Comparison of ENCODE assay signal across 12 mouse cellular contexts in genomic region chr10:41959808-41960207, GRCm38 (mm10). TPM values are rescaled to one million over a fixed set of nuclear protein-coding genes. Genes with fewer than 3 reads are reported as not detected.
DNase-seq lines count a peak whose midpoint lies in the region; ATAC-seq and TF ChIP-seq lines count a peak whose summit lies in the region.
"Had no signal": no experiment of that assay in that cellular context is flagged by ENCODE, and none has a peak within 500 bp of the region (broad histone marks: within the 10 kb centered on the region; RNA-seq: fewer than 3 reads in every experiment).

No protein-coding gene starts in this region.

- H3K79me2 ChIP-seq in heart, adult 2 months (replicated peaks; ENCODE audit: control insufficient read depth, insufficient read depth, low read length) = no peaks in the 10 kb centered on the region

- H3K4me3 ChIP-seq in heart, adult 2 months = no peak overlapping the region
- no peak overlapping the region for H3K4me3 ChIP-seq in lung, embryonic 14.5 days (ENCODE audit: low read depth, low read length)
- peak overlapping the region; percentile 35 for H3K4me3 ChIP-seq in small intestine, adult 2 months (ENCODE audit: low read depth, low read length)
- H3K4me3 ChIP-seq in midbrain, embryonic 15.5 days = no peak overlapping the region

- TF ChIP-seq POLR2A in heart, adult 2 months (IDR thresholded peaks at IDR 0.05; ENCODE audit: insufficient read depth, low read depth, low read length) = no peak
- no peak for TF ChIP-seq POLR2A in small intestine, adult 2 months (IDR thresholded peaks at IDR 0.05; ENCODE audit: low read depth, low read length)

- TF ChIP-seq CTCF in heart, adult 2 months (IDR thresholded peaks at IDR 0.05) = peak; percentile 68
- TF ChIP-seq CTCF in lung, embryonic 14.5 days (IDR thresholded peaks at IDR 0.05; ENCODE audit: low read depth) = 0 out of 2 replicates have a peak, but pooled peaks have one; percentile 11
- TF ChIP-seq CTCF in small intestine, adult 2 months (IDR thresholded peaks at IDR 0.05; ENCODE audit: extremely low read depth, insufficient read length, insufficient replicate concordance, low read depth, low read length) = peak; percentile 23; the same call in 1 of the 2 replicates

- H3K9me3 ChIP-seq in lung, embryonic 14.5 days (ENCODE audit: low read depth, low read length) = no peaks in the 10 kb centered on the region
- no peaks in the 10 kb centered on the region for H3K9me3 ChIP-seq in midbrain, embryonic 15.5 days

- peak overlapping the region; percentile 67; the same call in 1 of the 2 replicates for H3K27ac ChIP-seq in heart, adult 2 months
- H3K27ac ChIP-seq in lung, embryonic 14.5 days (ENCODE audit: low read depth) = no peak overlapping the region
- peak overlapping the region; percentile 93 for H3K27ac ChIP-seq in small intestine, adult 2 months (ENCODE audit: insufficient read depth, low read depth, low read length)
- no peak overlapping the region for H3K27ac ChIP-seq in midbrain, embryonic 15.5 days
- H3K27ac ChIP-seq: hindbrain, postnatal 0 days had no signal

- TF ChIP-seq EP300 in heart, adult 2 months (IDR thresholded peaks at IDR 0.05; ENCODE audit: insufficient read depth, low read depth, low read length) = 0 out of 2 replicates have a peak, but pooled peaks have one; percentile 41

- H3K36me3 ChIP-seq in heart, adult 2 months (ENCODE audit: control insufficient read depth, insufficient read depth, low read length) = no peaks in the 10 kb centered on the region
- H3K36me3 ChIP-seq in lung, embryonic 14.5 days (ENCODE audit: insufficient read depth) = no peaks in the 10 kb centered on the region
- peaks cover 2% of the 10 kb centered on the region; the same call in 1 of the 2 replicates for H3K36me3 ChIP-seq in small intestine, adult 2 months (ENCODE audit: control insufficient read depth, insufficient read depth, low read length)
- no peaks in the 10 kb centered on the region for H3K36me3 ChIP-seq in midbrain, embryonic 15.5 days (replicated peaks)

- H3K9ac ChIP-seq in heart, adult 2 months (ENCODE audit: low read depth, low read length) = no peak overlapping the region
- H3K9ac ChIP-seq in lung, embryonic 14.5 days = no peak overlapping the region
- no peak overlapping the region for H3K9ac ChIP-seq in midbrain, embryonic 15.5 days

- intact Hi-C loops in heart, adult 2 months (cut with DNase I) = loop anchor here (1.0 to 10.0 kb wide), 4 partner anchors 25 to 275 kb away; no protein-coding TSS in a partner anchor

- H3K4me2 ChIP-seq in lung, embryonic 14.5 days = no peak overlapping the region
- H3K4me2 ChIP-seq in midbrain, embryonic 15.5 days = no peak overlapping the region

- no peak for ATAC-seq in lung, embryonic 14.5 days (ENCODE audit: insufficient read depth)
- no peak for ATAC-seq in midbrain, embryonic 15.5 days (replicated peaks)
- ATAC-seq: hindbrain, postnatal 0 days had no signal

- no peaks in the 10 kb centered on the region for H3K27me3 ChIP-seq in heart, adult 2 months (ENCODE audit: control insufficient read depth, insufficient read depth, low read length)
- no peaks in the 10 kb centered on the region for H3K27me3 ChIP-seq in lung, embryonic 14.5 days (ENCODE audit: insufficient read depth, low read length)
- no peaks in the 10 kb centered on the region for H3K27me3 ChIP-seq in small intestine, adult 2 months (ENCODE audit: control insufficient read depth, insufficient read depth, low read length)
- no peaks in the 10 kb centered on the region for H3K27me3 ChIP-seq in midbrain, embryonic 15.5 days (replicated peaks)

- WGBS in heart, adult 2 months = 65% methylated on average over 2 of the region's 2 CpGs
- 36% methylated on average over 2 of the region's 2 CpGs for WGBS in lung, embryonic 14.5 days
- 20% methylated on average over 2 of the region's 2 CpGs for WGBS in small intestine, adult 2 months
- WGBS in midbrain, embryonic 15.5 days = 83% methylated on average over 2 of the region's 2 CpGs

- H3K4me1 ChIP-seq in heart, adult 2 months (ENCODE audit: control insufficient read depth, insufficient read depth, low read length) = no peaks in the 10 kb centered on the region; the same call in 1 of the 2 replicates
- H3K4me1 ChIP-seq in lung, embryonic 14.5 days (ENCODE audit: insufficient read depth) = no peaks in the 10 kb centered on the region
- peaks cover 15% of the 10 kb centered on the region; the same call in 1 of the 2 replicates for H3K4me1 ChIP-seq in small intestine, adult 2 months (ENCODE audit: control insufficient read depth, insufficient read depth, insufficient read length, low read length)
- H3K4me1 ChIP-seq in midbrain, embryonic 15.5 days = 0 out of 2 replicates have a peak, but pooled peaks cover 3% of the 10 kb centered on the region

- peak in 1 of 2 experiments; percentile 39 for DNase-seq in heart, adult 2 months
- DNase-seq in heart, adult 9 months (ENCODE audit: low spot score in 2 of 2) = no peak
- DNase-seq in lung, embryonic 14.5 days = no peak
- DNase-seq in lung, adult 18-20 months = no peak
- DNase-seq in adipocyte (ENCODE audit: low spot score) = peak; percentile 20
- no peak for DNase-seq in cerebellum, adult 18-20 months
- DNase-seq: cerebellum, postnatal 14 days; gastrocnemius, postnatal 36 days; lung, postnatal 36 days had no signal

RNA-seq across cellular contexts. Expression of gene Armc2, which starts 58.4 kb away (rescaled TPM):
- total RNA-seq in heart, adult 2 months (2021) = 10 to 100 TPM; 16.7 to 22.8 TPM
- polyA plus RNA-seq in heart, adult 2 months (2012; rRNA removed) = 6.4 and 7.1 TPM in 2 replicates
- 1.6 and 2.6 TPM in 2 replicates for polyA plus RNA-seq in lung, embryonic 14.5 days (2014; fragmentation: Nextera tagmentation; extraction: Ambion mirVana)
- 0.32 and 0.60 TPM in 2 replicates for polyA plus RNA-seq in small intestine, adult 2 months (2012; rRNA removed)
- 11.3 and 11.9 TPM in 2 replicates for polyA plus RNA-seq in midbrain, embryonic 15.5 days (2015; fragmentation: Nextera tagmentation; extraction: Ambion mirVana)

Comparison
In these comparisons a context has a peak if more than half of its experiments do, and no peak if none do; other contexts are left out.
1. H3K27ac ChIP-seq: peak in heart, adult 2 months (single experiment) and small intestine, adult 2 months (single experiment); none in lung, embryonic 14.5 days (single experiment) and midbrain, embryonic 15.5 days (single experiment).
2. CTCF ChIP-seq: peak in every context shown above with its lines; median percentile 68 in heart, adult 2 months; 23 in small intestine, adult 2 months; 11 in lung, embryonic 14.5 days.